Mouse (Mus musculus) limb, embryonic 14.5 days (tissue): ENCODE results near the gene Ccr1. TPM values are rescaled to one million over a fixed set of nuclear protein-coding genes. Genes with fewer than 3 reads are reported as not detected.

Experiments used
- ATAC-seq: fragments of 200-750 bp; cut with Nextera tagmentation; 2 replicates; pipeline ENCODE4 v1.8.0; 2017; ENCODE audit warnings: low read depth, moderate number of reproducible peaks, moderate TSS enrichment; ENCODE audit not compliant: low FRiP score
- DNase-seq: peaks from one replicate; pipeline ENCODE4 v3.0.0-alpha.2; 2015; ENCODE audit warnings: low spot score
- H3K27ac ChIP-seq: fragments of 300-500 bp; sonication (generic); replicated peaks from 2 replicates; pipeline ENCODE4 v1.5.1; 2014; ENCODE audit warnings: low read depth, mild to moderate bottlenecking, low read length, moderate library complexity, mixed read lengths
- H3K27me3 ChIP-seq: fragments of 300-500 bp; sonication (generic); 2 replicates; pipeline ENCODE4 v1.6.1; 2014; ENCODE audit warnings: low read length, mixed read lengths; ENCODE audit not compliant: control insufficient read depth, insufficient read depth
- H3K36me3 ChIP-seq: fragments of 300-500 bp; sonication (generic); 2 replicates; pipeline ENCODE4 v1.6.1; 2014; ENCODE audit warnings: mild to moderate bottlenecking, low read length, moderate library complexity, mixed read lengths; ENCODE audit not compliant: control insufficient read depth, insufficient read depth
- H3K4me1 ChIP-seq: fragments of 300-500 bp; sonication (generic); 2 replicates; pipeline ENCODE4 v1.6.1; 2014; ENCODE audit warnings: antibody characterized with exemption, low read length, mixed read lengths; ENCODE audit not compliant: control insufficient read depth, insufficient read depth
- H3K4me2 ChIP-seq: fragments of 300-500 bp; sonication (generic); replicated peaks from 2 replicates; pipeline ENCODE4 v1.6.1; 2014; ENCODE audit warnings: low read depth, mild to moderate bottlenecking, low read length, moderate library complexity; ENCODE audit not compliant: severe bottlenecking
- H3K4me3 ChIP-seq: fragments of 300-500 bp; sonication (generic); replicated peaks from 2 replicates; pipeline ENCODE4 v1.5.1; 2014; ENCODE audit warnings: low read length
- H3K9ac ChIP-seq: fragments of 300-500 bp; sonication (generic); 2 replicates; pipeline ENCODE4 v1.6.1; 2014; ENCODE audit warnings: mild to moderate bottlenecking, low read depth, low read length, moderate library complexity; ENCODE audit not compliant: severe bottlenecking
- H3K9me3 ChIP-seq: fragments of 300-500 bp; sonication (generic); 2 replicates; pipeline ENCODE4 v1.6.1; 2016; ENCODE audit warnings: low read length; ENCODE audit not compliant: control insufficient read depth
- POLR2A ChIP-seq: fragments of 200-500 bp; IDR thresholded peaks from 2 replicates; pipeline ENCODE4 v1.8.0; 2012; ENCODE audit warnings: inconsistent platforms, mild to moderate bottlenecking, moderate library complexity, borderline replicate concordance; ENCODE audit not compliant: insufficient read depth, insufficient read length; ENCODE audit errors: extremely low read depth
- WGBS: fragments of 180-500 bp; shearing (Covaris S2); extraction: QIAGEN DNeasy Blood & Tissue Kit; methylation state at CpG from one replicate; pipeline ENCODE4 v1.1.7; 2014; 5-methylcytosine and 5-hydroxymethylcytosine counted together
- polyA plus RNA-seq, 2 experiments: library from polyadenylated mRNA; depleted of rRNA in 1 of 2; stranded (reverse) in 1 of 2; unstranded in 1 of 2; fragments of >200 nt; fragmentation: Nextera tagmentation in 1 of 2; extraction: Ambion mirVana in 1 of 2; gene quantifications; 2 replicates each; pipeline versions ENCODE4 v1.2.1 to v1.2.3; 2012 to 2014

The Ccr1 gene
- 3.2 and 3.8 TPM in 2 replicates for polyA plus RNA-seq (2012; rRNA removed)
- 3.4 and 4.5 TPM in 2 replicates for polyA plus RNA-seq (2014; fragmentation: Nextera tagmentation; extraction: Ambion mirVana)

- no peak within 1 kb of the TSS for H3K27ac ChIP-seq
- no peaks in the 10 kb centered on the region for H3K9me3 ChIP-seq
- no peak for TF ChIP-seq POLR2A
- H3K27me3 ChIP-seq = no peaks in the 10 kb centered on the region
- no peak within 1 kb of the TSS for H3K4me2 ChIP-seq
- H3K4me3 ChIP-seq = no peak within 1 kb of the TSS
- no peak for ATAC-seq
- DNase-seq = no peak
- no peaks in the 10 kb centered on the region for H3K36me3 ChIP-seq
- H3K4me1 ChIP-seq = no peaks in the 10 kb centered on the region
- WGBS = 79% methylated on average over 1 of the region's 1 CpGs
- H3K9ac ChIP-seq = no peak within 1 kb of the TSS
Observed at GRCm38 (mm10) chr9:123968290-123968912, at the start of gene Ccr1. Gene Ccr1 (minus strand): TSS chr9:123968692.

- DNase-seq (no peak), ATAC-seq (no peak)
- 60% methylated on average over 2 of the region's 2 CpGs for WGBS
- Histone ChIP-seq H3K4me1 (no peaks in the 10 kb centered on the region), H3K9ac (no peak overlapping the region), H3K4me2 (no peak overlapping the region), H3K9me3 (no peaks in the 10 kb centered on the region), H3K36me3 (no peaks in the 10 kb centered on the region), H3K4me3 (no peak overlapping the region), H3K27me3 (no peaks in the 10 kb centered on the region), H3K27ac (no peak overlapping the region)
- TF ChIP-seq POLR2A = no peak
Observed at GRCm38 (mm10) chr9:124016048-124016447, 47.6 kb upstream of the Ccr1 start.

DNA sequence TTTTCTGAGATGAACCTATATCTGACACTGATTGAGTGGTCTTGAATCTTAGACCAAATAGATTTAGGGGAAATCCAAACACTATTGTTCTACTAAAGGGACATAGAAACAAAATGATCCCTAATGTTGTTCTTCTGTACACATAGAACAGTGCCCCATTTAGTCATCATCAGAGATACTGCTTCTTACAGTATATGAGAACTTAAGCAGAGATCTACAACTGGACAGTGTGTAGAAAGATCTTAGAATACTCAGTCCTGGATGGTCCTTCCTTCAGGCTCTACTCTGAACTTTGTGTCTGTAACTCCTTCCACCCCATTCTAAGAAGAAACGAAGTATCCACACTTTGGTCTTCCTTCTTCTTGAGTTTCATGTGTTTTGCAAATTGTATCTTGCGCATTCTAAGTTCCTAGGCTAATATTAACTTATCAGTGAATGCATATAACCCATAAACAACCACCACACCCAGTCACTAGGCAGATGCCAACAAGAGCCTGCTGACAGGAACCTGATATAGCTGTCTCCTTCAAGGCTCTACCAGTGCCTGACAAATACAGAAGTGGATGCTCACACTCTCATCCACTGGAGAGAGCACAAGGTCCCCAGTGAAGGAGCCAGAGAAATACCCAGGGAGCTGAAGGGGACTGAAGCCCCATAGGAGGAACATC lies 46.6 kb upstream of the Ccr1 start:
- no peak for TF ChIP-seq POLR2A
- no peaks in the 10 kb centered on the region for H3K9me3 ChIP-seq
- no peak for ATAC-seq
- WGBS = 74% methylated on average over 2 of the region's 2 CpGs
- no peak overlapping the region for H3K4me2 ChIP-seq
- H3K27me3 ChIP-seq = no peaks in the 10 kb centered on the region
- no peak overlapping the region for H3K4me3 ChIP-seq
- no peak for DNase-seq
- H3K9ac ChIP-seq = no peak overlapping the region
- no peaks in the 10 kb centered on the region for H3K36me3 ChIP-seq
- no peak overlapping the region for H3K27ac ChIP-seq
- no peaks in the 10 kb centered on the region for H3K4me1 ChIP-seq

GRCm38 (mm10) chr9:124013270-124013669 lies 44.8 kb upstream of the Ccr1 start:
- H3K9ac ChIP-seq = no peak overlapping the region
- no peak for TF ChIP-seq POLR2A
- no peaks in the 10 kb centered on the region for H3K4me1 ChIP-seq
- no peak overlapping the region for H3K4me2 ChIP-seq
- no peak overlapping the region for H3K27ac ChIP-seq
- DNase-seq = no peak
- H3K4me3 ChIP-seq = no peak overlapping the region
- no peak for ATAC-seq
- no peaks in the 10 kb centered on the region for H3K36me3 ChIP-seq
- H3K27me3 ChIP-seq = no peaks in the 10 kb centered on the region
- H3K9me3 ChIP-seq = no peaks in the 10 kb centered on the region
- 81% methylated on average over 3 of the region's 3 CpGs for WGBS

DNA sequence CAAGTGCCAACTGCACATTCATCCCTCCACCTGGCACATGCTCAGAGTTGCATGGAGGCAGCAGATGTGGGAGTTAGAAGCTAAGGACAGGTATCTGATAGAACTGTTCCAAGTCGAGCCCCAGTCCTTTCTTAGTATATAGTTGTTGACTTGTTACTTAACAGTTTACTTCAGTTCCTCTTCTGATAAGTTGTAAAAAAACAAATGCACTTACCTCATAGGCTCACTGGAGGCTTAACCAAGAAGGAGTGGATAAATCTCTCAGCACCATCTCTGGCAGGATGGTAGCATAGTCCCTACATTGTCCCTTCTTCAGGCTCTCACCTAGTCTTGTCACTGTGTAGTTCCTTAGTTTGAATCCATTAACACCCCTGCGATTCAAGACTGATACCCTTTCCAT lies 44.2 kb upstream of the Ccr1 start:
- Histone ChIP-seq H3K27ac (no peak overlapping the region), H3K4me2 (no peak overlapping the region), H3K27me3 (no peaks in the 10 kb centered on the region), H3K9me3 (no peaks in the 10 kb centered on the region), H3K36me3 (no peaks in the 10 kb centered on the region), H3K4me3 (no peak overlapping the region), H3K9ac (no peak overlapping the region), H3K4me1 (no peaks in the 10 kb centered on the region)
- no peak for TF ChIP-seq POLR2A
- ATAC-seq (no peak), DNase-seq (no peak)
- 69% methylated on average over 2 of the region's 2 CpGs for WGBS

DNA sequence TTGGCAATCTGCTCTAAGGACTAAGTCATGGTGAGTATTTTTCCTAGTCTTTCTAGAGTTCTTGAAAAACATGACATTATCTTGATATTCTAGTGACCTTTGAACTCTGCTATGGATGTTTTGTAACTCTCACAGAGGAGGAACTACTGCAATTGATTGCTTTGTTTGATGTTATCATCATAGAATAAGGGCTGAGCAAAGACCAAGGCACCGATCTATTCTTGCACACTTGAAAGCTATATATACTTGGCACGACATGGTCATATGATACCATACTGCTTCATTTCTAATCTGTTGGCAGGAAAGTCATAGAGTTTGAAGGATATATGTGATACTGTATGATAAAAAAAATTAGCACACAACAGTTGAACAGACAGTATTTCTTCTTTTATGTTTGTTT lies 31.3 kb upstream of the Ccr1 start:
- no peak overlapping the region for H3K4me3 ChIP-seq
- H3K36me3 ChIP-seq = no peaks in the 10 kb centered on the region
- WGBS = 83% methylated on average over 2 of the region's 2 CpGs
- no peaks in the 10 kb centered on the region for H3K9me3 ChIP-seq
- ATAC-seq (no peak), DNase-seq (no peak)
- no peaks in the 10 kb centered on the region for H3K27me3 ChIP-seq
- no peak for TF ChIP-seq POLR2A
- H3K27ac ChIP-seq = no peak overlapping the region
- no peaks in the 10 kb centered on the region for H3K4me1 ChIP-seq
- H3K9ac ChIP-seq = no peak overlapping the region
- H3K4me2 ChIP-seq = no peak overlapping the region
